Mouse (Mus musculus) gastrocnemius, postnatal 4 days (tissue): Measurements from ENCODE around the gene Kifc1. TPM values are rescaled to one million over a fixed set of nuclear protein-coding genes. Genes with fewer than 3 reads are reported as not detected.
"Not testable (repeated sequence)": the region's sequence is repeated elsewhere in the genome, so short reads cannot be mapped to it uniquely, and the experiment has no call there.

ENCODE experiments used
- DNase-seq, 2 experiments: peaks; one replicate each; pipeline ENCODE4 v3.0.0; 2021 to 2022; ENCODE audit warnings: low spot score in 2 of 2, mixed read lengths in 2 of 2
- total RNA-seq, 2 experiments: library from RNA; stranded (reverse); gene quantifications; 2 replicates each; pipeline ENCODE4 v1.2.3; 2021

The Kifc1 gene
- total RNA-seq, 2 experiments from 2014 or later = 16.5 to 18.9 TPM

DNA sequence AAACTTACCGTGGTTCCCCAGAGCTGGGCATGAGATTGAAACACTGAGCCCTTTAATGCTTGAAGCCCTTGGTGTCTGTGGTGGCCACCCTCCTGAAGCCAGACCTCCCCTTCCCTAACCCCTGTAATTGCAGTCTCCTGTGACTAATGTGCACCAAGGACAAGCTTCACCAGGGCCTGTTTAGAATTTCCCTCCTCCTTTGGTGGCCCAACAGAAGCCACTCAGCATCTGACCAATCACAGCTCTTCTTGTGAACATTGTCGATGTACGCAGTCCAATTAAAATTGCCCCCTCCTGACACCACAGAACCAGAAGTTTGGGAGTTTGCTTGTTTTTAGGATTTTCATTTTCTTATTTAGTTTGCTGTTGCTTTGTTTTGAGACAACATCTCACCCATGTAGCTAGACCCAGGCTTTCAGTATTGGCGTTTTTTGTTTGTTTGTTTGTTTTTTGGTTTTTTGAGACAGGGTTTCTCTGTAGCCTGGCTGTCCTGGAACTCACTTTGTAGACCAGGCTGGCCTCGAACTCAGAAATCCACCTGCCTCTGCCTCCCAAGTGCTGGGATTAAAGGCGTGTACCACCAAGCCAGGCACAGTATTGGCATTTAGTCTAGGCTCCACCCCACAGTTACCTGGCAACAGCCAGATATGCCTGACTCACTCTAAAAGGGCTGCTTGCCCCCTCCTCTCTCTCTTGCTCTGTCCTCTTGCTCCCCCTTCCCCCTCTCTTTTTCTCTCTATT lies 13.6 kb upstream of the Kifc1 start:
- DNase-seq = not testable (repeated sequence)

DNA sequence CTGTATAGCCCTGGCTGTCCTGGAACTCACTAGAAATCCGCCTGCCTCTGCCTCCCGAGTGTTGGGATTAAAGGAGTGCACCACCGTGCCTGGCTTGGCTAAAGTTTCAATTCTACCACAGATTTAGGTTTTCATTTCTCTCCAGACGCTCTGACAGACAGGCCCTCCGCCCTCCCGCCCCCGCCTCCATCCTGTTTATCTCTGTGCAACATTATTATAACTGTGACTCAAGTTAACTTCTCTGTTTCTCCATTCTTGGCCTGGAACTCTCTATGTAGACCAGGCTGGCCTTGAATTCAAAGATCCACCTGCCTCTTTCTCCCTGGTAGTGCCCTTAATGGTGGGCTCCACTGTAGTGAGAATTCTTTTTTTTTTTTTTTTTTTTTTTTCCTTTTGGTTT lies 12.0 kb upstream of the Kifc1 start:
- no peak for DNase-seq

GRCm38 (mm10) chr17:33902079-33902478 lies 11.6 kb upstream of the Kifc1 start:
- DNase-seq = no peak

DNA sequence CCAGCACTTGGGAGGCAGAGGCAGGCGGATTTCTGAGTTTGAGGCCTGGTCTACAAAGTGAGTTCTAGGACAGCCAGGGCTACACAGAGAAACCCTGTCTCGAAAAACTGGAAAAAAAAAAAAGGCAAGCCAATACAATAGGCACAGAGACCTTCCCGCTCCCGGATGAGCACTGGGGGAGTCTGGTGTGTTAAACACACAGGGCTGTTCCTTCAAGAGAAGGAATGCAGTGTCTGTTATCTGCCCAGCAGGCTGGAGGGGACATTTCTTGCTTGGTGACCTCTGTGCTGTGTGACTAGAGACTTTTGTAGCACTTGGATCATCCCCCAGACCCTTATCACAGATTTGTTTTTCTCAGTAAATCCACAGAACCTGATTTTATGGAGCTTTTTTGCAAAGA lies 11.2 kb upstream of the Kifc1 start:
- no peak for DNase-seq

DNA sequence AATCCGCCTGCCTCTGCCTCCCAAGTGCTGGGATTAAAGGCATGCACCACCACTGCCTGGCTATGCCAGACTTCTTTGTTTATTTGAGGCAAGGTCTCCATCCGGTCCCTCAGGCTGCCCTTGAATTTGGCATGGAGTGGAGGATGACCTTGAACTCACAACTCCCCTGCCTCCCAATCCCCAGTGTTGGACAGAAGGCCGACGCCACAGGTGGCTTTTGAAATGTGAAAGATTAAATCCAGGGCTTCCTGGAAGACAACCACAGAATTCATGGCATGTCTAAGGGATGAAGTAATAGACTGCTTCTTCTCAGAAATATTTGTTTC lies 10.5 kb upstream of the Kifc1 start:
- DNase-seq = no peak

- DNase-seq = no peak
Observed at GRCm38 (mm10) chr17:33900281-33900988, 10.0 kb upstream of the Kifc1 start.

DNA sequence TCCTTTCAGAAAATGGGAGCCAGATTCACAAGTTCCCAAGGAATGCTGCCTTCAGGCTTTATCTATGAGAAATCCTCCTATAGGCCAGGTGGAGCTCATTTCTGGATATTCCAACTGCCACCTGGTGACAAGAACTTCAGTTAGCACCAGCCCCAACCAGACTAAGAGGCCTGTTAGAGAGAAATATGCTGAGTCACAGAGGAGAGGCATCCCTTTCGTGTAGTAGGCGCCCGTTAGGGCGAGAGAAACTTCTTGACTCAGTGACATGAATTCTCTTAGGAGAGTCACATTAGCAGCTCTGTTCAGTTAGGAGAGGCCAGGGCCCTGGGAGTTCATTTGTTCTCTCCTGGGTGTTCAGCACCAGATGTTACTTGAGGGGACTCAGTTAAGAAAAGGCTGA lies 9.2 kb upstream of the Kifc1 start:
- no peak for DNase-seq

DNA sequence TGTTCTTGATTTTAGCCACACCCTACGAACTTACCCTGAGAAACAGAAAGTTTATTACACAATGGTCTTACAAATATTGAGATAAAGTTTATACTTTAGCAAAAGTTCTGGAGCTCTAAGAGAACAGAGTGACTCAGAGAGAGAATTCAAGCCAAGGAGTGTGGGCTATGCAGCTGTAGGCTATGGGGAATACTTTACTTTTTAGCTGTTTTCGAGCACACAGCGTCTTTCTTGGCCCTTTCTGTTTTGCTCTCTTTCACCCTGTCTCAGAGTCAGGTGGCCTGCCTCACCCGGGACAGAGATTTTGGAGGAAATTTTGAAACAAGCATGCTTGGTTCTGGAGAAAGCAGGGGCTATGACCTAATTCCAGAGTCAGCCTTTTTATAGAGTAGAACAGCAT lies 7.7 kb upstream of the Kifc1 start:
- not testable (repeated sequence) for DNase-seq

DNA sequence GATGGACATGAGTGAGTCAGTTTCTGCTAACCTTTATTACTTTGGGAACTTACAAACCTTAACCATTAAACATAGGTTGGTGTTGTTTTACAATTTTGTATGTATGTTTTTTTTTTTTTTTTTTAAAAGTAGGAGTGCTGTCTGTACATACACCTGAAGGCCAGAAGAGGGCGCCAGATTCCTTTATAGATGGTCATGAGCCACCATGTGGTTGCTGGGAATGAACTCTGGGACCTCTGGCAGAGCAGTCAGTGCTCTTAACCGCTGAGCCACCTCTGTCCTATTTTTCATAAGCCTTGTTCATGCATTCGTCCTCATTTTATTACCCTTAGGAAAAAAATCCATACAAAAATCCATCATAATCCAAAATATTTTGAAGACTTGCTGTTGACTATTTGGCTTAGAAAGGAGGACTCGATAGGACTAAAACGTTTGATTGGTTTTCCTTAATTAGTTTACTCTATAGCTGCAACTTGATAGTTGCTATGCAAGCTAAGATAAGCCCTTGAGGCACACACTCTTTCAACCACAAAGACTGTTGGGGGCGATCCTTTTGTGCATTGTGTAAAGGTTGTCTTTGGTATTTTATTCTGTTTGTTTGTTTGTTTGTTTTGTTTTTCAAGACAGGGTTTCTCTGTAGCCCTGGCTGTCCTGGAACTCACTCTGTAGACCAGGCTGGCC lies 6.8 kb upstream of the Kifc1 start:
- no peak for DNase-seq

GRCm38 (mm10) chr17:33893011-33893410 lies 2.5 kb upstream of the Kifc1 start:
- DNase-seq = not testable (repeated sequence)

- no peak for DNase-seq
Observed at GRCm38 (mm10) chr17:33892429-33892828, 2.0 kb upstream of the Kifc1 start.

DNA sequence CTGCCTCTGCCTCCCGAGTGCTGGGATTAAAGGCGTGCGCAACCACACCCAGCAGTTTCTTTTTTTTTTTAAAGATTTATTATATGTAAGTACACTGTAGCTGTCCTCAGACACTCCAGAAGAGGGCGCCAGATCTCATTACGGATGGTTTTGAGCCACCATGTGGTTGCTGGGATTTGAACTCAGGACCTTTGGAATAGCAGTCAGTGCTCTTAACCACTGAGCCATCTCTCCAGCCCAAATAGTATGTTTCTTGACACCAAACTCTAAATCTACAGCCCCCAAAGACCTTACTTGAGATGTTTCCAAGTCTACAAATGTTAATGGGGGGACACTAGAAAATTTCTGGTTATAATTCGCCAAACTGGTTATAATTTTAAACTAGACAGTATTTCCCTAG lies 1.4 kb upstream of the Kifc1 start:
- not testable (repeated sequence) for DNase-seq

GRCm38 (mm10) chr17:33891357-33891756 lies 896 bp upstream of the Kifc1 start:
- no peak for DNase-seq

DNA sequence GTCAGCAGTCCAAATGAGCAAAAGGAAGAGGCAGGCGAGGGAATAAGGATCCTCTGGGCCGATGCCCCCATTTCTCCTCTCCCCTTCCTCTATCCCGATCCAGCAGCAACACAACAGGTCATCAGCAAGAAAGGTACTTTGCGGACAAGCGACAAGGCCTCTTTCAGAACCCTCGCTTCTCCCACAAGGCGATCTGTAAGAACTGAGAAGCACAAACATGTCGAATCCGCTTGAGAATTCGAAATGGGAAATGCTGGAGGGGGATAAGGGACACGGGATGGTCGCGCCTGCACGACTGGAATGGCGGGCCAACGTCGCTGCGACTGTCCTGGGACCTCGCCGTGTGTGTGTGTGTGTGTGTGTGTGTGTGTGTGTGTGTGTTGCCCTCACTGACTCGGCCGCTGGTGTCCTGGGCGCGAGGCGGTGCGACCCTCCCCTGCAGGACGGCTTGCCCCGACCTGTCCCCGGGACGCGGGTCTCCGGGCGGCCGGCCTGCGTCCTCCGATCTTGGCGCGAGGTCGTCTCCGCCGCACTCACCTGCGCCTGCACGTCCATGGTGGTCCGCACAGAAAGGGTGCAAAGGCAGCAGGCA lies 424 bp downstream of the Kifc1 start:
- DNase-seq = not testable (repeated sequence)

DNA sequence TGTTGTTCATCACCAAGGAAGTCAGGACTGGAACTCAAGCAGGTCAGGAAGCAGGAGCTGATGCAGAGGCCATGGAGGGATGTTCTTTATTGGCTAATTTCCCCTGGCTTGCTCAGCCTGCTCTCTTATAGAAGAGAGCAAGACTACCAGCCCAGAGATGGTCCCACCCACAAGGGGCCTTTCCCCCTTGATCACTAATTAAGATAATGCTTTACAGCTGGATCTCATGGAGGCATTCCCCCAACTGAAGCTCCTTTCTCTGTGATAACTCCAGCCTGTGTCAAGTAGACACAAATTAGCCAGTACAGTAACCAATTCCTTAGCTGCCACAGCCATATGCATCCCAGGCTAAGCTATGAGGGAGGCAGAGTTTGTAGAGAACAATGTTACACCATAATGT lies 2.2 kb downstream of the Kifc1 start:
- not testable (repeated sequence) for DNase-seq

- DNase-seq = not testable (repeated sequence)
Observed at GRCm38 (mm10) chr17:33887802-33888201, 2.7 kb downstream of the Kifc1 start.

GRCm38 (mm10) chr17:33884320-33884719 lies 6.1 kb downstream of the Kifc1 start:
- DNase-seq = not testable (repeated sequence)

DNA sequence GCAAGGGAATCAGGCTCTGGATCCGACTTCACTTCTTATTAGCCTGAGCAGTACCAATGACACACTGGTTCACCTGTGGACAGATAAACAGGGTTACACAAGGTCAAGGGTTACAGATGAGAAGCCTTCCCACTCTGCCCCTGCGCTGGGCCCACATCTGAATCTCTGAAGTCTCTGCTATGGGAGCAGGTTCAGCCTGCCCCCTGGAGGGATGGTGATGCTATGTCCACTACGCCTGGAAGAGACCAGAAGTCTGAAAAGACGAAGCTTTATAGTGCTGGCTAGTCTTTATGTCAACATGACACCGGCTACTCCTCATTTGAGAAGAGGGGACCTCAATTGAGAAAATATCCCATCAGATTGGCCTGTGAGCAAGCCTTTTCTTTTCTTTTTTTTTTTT lies 14.7 kb downstream of the Kifc1 start:
- not testable (repeated sequence) for DNase-seq

DNA sequence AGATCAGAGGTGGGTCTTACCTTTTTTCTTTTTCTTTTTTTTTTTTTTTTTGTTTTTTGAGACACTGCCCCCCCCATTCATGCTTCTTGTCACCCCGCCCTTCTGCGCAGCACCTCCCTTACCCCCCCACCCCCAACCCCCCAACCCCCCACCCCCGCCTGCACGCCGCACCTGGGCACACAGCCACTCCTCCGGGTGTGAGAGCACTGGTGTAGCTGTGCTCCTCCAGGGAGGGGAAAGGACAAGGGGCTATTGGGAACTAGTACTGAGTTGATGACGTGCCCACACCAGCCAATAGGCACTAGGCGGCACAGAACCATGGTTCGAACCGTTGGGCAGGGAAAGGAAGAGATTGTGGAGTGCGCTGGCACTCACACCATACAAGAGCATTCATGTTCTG lies 16.1 kb downstream of the Kifc1 start:
- no peak for DNase-seq

DNA sequence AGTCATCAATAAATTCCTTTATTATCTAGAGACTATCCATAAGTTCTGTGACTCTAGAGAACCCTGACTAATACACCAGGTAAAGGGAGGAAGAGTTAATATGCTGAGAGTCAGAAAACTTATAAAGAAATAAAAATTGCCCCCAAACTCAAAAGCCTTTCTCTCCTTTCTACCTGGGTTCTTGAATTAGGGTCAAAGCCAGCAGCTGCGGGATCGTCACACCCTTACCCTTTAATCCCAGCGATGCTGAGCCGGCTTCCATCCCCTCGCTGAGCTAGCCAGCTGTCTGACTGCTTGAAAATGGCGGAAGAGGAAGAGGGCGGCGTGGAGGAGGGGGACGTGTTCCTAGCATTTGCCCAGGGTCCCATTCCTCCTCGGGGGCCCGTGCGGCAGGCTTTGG lies 16.9 kb downstream of the Kifc1 start, which contains the start of gene Gm7029:
Gene Gm7029 (plus strand): TSS at position 301 of the 400 bp plus-strand sequence.
- not testable (repeated sequence) for DNase-seq

DNA sequence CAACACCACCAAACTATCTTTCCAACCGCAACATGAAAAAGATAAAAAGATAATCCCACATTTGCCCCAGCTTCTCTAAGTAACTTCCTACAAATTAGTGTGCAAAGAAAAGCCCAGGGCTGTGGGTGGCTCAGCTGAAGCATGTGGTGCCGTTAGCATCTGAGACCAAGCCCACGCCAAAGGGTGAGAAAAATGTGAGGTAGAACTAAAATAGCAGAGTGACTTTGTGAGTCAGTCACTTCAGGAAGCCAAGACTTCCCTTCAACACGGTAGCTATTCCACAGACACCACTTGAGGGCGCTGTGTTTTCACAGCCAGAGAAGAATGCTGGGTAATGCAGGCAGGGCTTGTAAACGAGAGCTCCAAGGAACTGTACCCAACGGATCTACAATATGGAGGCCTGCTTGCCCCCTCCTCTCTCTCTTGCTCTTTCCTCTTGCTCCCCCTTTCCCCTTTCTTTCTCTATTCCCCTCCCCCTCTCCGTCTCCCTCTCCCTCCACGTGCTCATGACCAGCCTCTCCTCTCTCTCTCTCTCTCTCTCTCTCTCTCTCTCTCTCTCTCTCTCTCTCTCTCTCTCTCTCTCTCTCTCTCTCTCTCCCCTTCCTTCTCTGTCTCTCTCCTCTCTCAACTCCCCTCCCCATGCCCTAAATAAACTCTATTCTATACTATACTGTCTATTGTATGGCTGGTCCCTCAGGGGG lies 25.0 kb downstream of the Kifc1 start:
- DNase-seq = no peak
